Comparison of ENCODE assay signal across 34 mouse cellular contexts in genomic region chr1:91622874-91623273, GRCm38 (mm10).
"Had no signal": no experiment of that assay in that cellular context is flagged by ENCODE, and none has a peak within 500 bp of the region (broad histone marks: within the 10 kb centered on the region; RNA-seq: fewer than 3 reads in every experiment).

No protein-coding gene starts in this region.

- H3K9ac ChIP-seq: heart, embryonic 12.5 days; heart, embryonic 13.5 days; heart, embryonic 15.5 days; hindbrain, embryonic 12.5 days; hindbrain, embryonic 13.5 days; hindbrain, embryonic 14.5 days; hindbrain, embryonic 15.5 days; intestine, embryonic 15.5 days; kidney, embryonic 15.5 days had no signal

- H3K9me3 ChIP-seq: heart, embryonic 10.5 days; heart, embryonic 12.5 days; heart, embryonic 13.5 days; heart, embryonic 15.5 days; hindbrain, embryonic 10.5 days; hindbrain, embryonic 12.5 days; hindbrain, embryonic 13.5 days; hindbrain, embryonic 15.5 days; intestine, embryonic 15.5 days; kidney, embryonic 15.5 days had no signal

- ATAC-seq: hindbrain, embryonic 16.5 days; hindbrain, postnatal 0 days; inflammation-experienced regulatory T-cells, adult 6 months; intestine, embryonic 15.5 days; intestine, embryonic 16.5 days; intestine, postnatal 0 days had no signal

- H3K36me3 ChIP-seq: heart, embryonic 10.5 days; heart, embryonic 12.5 days; heart, embryonic 13.5 days; heart, embryonic 15.5 days; hindbrain, embryonic 10.5 days; hindbrain, embryonic 12.5 days; hindbrain, embryonic 13.5 days; hindbrain, embryonic 15.5 days; intestine, embryonic 15.5 days; kidney, embryonic 15.5 days had no signal

- H3K27me3 ChIP-seq: heart, embryonic 12.5 days; heart, embryonic 15.5 days; hindbrain, embryonic 13.5 days; hindbrain, embryonic 15.5 days; intestine, embryonic 15.5 days had no signal

- H3K4me2 ChIP-seq: heart, embryonic 11.5 days; heart, embryonic 12.5 days; heart, embryonic 13.5 days; heart, embryonic 15.5 days; hindbrain, embryonic 12.5 days; hindbrain, embryonic 13.5 days; hindbrain, embryonic 14.5 days; hindbrain, embryonic 15.5 days; intestine, embryonic 15.5 days; kidney, embryonic 15.5 days had no signal

- H3K4me1 ChIP-seq: heart, embryonic 13.5 days; hindbrain, embryonic 13.5 days had no signal

- DNase-seq: heart, postnatal 10 days; heart, postnatal 14 days; heart, postnatal 36 days; heart, postnatal 4 days; kidney, adult 11 months; kidney, adult 18-20 months; kidney, adult 2 months; kidney, adult 8-10 months; kidney, adult 9 months; kidney, postnatal 10 days; kidney, postnatal 14 days; kidney, postnatal 25 days; kidney, postnatal 36 days; kidney, postnatal 4 days; layer of hippocampus, adult 9-11 months had no signal

- H3K4me3 ChIP-seq: heart, embryonic 10.5 days; heart, embryonic 12.5 days; heart, embryonic 13.5 days; heart, embryonic 15.5 days; hindbrain, embryonic 10.5 days; hindbrain, embryonic 12.5 days; hindbrain, embryonic 13.5 days; hindbrain, embryonic 15.5 days; intestine, embryonic 15.5 days; kidney, embryonic 15.5 days; left cerebral cortex, adult 2 months had no signal

- H3K27ac ChIP-seq: heart, embryonic 10.5 days; heart, embryonic 13.5 days; heart, embryonic 15.5 days; hindbrain, embryonic 10.5 days; hindbrain, embryonic 12.5 days; hindbrain, embryonic 13.5 days; hindbrain, embryonic 14.5 days; hindbrain, embryonic 15.5 days; hindbrain, postnatal 0 days; intestine, embryonic 15.5 days; kidney, embryonic 15.5 days; kidney, postnatal 0 days; left cerebral cortex, adult 2 months had no signal
